Mouse (Mus musculus): ENCODE measurements around the gene Nln.

Gene Nln

DNA sequence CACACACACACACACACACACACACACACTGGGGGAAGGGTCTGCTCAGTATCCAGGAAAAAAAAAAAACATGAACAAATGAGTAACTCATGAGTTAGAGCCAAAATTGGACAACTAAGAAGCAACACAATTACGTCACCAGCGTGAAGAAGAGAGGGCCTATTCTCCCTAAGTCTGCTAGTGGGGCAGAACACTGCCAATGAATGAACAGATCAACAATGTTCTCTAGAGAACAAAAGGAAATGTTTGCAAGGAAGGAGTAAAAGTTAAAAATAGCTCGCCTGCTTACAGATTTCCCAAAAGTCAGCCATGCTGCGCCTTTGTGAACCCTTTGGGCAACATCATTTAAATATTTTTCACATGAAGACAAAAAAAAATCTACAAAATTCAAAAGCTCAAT is 69.6 kb downstream of the Nln start:
- DNase-seq = no peak

DNA sequence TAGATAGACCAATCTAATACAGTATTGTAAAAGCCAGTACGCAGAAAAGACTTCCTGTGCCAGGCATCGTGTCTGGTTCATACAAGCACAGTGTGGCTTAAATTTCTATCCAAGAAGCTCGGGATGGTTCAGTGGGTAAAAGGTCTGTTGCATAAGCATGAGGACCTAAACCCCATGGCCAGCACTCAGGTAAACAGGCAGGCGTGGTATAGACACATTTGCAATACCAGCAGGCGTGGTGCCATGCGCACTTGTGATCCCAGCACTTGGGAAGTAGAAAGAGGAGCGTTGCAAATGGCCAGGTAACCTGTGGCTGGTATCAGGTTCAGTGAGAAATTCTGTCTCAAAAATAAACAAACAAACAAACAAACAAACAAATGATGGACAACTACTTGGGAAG is 70.5 kb downstream of the Nln start:
- DNase-seq = no peak

DNA sequence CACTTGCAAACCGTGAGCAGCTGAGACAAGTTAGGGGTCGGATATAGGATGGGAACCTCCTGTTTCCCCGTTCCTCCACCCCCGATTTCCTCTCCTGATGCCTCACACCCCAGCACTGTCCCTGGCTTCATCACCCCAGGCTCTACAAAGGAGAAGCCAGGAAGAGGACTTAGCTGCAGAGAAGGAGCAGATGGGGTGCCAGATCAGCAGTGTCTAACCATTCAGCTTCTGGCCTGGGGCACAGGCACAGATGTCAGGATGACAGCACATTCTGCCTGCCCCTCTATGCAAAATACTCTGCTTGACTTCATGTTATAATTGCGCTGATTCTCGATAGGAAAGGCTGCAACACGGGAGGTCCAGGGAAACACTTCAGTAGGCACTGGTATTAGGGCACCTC is 71.1 kb downstream of the Nln start:
- DNase-seq = no peak

DNA sequence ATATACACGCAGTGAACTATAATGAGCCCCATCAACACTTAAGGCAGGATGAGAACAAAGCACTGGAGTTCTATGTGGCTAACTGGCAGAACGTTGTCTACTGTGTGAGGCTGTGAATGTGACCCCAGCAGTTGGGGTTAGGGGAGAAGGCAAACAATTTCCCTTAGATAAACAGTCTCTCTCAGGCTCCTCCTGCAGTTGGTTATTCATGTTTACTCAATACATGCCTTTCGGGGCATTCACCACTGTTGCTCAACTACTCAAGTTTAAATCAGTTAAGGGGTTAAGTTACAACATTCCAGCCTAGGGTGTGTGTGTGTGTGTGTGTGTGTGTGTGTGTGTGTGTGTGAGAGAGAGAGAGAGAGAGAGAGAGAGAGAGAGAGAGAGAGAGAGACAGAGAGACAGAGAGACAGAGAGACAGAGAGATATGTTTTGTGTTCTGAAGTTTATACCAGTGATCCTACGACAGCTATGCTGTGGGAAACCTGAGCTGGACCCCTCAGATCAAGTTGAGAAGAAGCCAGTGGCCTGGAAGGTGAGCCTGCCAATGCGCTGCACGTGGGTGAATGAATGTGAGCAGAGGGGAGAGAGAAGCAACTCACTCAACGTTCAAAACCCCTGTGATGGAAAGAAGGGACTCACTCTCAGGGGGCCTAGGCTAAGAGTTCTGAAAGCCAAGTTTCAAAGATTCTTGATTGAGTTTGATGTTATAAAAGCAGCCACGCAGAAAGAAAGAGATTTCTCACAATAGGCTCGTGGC is 71.7 kb downstream of the Nln start:
- no peak for DNase-seq

DNA sequence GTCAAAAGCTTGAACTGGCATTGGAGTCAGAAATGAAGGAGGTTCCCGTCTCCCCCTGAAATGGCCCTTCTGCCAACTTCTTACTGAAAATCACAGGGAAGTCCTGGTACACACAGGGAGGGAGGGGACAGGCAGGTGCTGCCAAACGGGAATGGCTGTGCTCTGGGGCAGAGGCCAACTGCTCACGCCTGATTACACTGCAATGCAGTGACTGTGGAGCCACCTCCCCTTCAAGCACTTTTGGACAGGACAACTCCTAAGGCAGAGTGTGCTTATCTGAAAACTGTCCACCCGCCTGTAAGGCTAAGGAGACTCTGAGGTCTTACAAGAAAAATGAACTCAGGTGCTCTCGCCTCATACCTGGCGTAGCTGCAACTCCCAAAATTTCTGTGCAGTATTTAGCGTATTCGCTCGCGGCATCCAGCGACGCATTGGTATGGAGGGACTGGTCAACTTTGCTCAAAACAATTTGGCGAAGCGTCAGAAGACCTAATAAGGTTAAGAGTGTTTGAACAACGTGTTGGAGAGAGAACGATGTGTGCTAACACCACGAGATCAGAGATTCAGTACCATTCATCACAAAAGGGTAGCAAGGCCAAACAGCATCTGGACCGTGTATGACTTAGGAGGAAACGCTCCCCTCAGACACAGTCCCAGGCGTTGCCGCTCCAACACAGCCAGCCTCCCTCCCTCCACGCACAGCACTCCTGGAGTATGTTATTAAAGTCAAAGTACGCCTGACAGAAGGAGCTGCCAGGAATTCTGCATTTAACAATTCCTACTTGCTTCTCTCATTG is 72.7 kb downstream of the Nln start:
- DNase-seq = no peak

DNA sequence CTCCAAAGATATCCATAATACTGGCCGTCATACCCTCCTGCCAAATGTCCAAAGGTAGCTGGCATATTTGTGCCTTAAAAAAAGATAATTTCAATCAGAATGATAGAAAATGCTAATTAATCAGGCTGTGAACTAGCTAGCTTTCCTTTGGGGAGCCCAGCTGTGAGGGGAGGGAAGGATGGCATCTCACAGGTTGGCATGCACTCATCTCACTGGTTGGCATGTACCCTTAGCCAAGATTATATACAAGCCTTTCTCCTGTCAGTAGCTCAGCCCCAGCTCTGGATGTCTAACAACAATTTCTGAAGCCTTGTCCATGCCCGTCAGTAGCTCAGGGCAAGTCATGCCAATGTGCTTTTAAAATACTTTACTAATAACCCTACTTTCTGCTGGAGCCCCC is 73.8 kb downstream of the Nln start:
- no peak for DNase-seq

DNA sequence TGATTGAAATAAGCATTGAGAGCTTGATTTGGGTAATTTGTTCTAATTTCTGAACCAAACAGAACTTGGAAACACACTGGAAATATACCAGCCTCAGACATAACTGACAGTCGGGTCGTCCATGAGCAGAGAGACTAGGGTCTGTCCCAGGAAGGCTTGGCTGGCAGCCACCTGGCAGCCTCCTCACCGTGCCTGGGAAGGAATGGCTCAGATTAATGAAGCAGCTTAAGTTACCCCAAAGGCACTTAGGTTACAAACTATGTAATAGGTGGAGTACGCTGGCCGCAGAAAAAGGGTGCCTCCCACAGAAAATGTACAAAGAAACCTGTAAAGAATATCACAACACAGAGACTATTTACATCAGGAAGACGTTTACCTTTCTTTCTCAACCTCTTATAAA is 74.6 kb downstream of the Nln start:
- no peak for DNase-seq

DNA sequence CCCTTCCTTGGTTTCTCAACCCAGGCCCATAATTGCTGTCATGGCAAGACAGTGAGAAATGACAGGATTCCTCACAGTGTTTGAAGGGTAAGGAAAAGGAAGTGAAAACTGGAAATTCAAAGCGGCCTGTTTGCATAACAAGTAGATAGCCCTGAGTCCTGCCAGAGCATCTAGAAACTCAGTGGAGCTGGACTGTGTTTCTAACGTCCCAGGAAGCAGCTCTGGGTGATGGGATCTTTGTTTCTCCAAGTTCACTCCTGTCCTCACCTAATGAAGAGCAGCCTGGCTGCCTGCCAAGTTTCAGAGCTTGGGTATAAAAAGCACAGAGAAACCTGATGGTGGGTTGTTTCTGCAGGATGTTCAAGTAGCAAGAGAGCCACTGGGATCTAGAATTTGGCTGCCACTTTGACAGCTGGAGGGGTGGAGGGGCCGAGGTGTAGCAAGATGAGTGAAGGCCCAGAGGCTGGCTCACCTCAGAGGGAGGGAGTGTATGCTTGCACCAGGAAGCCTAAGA is 76.7 kb downstream of the Nln start:
- DNase-seq = no peak

DNA sequence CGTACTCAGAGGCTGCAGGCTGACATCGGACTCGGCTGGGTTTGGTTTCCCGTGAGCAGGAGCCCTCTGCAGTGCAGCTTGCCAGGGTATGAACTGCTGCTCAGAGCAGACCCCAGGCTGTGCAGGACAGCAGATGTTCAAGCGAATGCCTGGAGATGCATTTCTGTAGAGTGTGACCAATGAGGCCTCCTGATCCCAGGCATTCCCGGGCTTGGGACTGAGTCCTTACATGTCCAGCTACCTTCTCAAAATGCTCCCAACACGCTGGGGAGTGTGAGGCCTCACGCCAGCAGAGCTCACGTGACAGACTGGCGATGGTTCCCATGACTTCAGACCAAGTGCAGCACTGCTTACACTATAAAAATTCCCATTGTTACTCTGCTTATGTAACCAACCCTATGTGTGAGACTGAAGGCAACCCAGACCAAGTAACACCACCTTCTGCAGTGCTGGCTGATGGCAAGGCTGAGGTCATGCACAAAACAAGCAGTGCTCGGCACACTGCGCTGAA is 77.5 kb downstream of the Nln start:
- no peak for DNase-seq

DNA sequence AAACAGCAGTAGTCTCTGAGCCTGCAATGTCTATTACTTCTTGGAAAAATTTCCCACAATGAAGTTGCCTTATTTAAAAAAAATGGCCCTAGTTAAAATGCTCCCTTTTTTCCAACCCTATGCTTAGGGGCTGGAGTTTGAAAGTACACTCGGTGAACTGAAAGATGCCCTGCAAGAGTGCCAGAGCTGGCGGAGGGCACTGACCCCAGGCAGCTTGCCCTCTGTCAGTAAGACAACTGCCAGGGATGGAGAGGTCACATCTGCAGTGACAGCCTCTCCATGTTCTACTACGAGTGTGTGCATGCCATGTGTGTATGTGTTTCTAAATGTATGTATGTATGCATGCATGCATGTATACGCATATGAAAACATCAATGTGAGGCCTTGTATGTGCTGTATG is 78.5 kb downstream of the Nln start:
- DNase-seq = no peak

DNA sequence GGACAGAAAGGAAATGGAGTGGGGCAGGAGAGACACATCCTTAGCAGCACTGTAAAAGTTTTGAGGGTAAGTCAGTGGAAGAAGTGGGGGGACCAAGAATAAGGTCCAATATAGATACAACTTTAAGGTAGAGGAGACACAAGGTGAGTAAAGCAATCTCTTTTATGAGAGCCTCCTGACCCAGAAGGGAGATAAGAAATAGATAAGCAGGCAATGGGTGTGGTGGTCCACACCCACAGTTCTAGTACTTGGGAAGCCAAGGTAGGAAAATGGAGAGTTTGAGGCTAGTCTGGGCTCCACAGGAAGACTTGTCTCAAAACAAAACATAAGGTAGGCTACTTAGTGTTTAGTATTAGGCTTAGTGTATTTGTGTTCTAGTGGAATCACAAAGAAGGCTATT is 79.9 kb downstream of the Nln start:
- DNase-seq = no peak

DNA sequence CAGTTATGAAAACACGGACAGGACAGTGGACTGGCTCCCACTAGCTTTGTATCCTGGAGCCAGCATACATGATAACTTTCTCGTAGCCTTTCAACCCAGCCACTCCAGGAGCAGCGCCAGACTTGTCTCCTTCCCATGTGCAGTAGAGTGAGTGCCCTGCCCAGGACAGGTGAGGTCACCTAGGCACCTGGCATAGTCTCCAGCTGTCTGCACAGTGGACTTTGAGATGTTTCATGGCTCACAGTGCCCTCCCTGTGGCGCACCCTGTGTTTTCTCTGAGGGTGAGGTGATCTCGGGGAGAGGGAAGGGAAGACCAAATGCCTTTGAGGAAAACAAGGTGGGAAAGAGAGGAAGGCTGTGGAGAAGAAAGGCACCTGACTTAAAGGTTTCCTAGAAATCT is 80.3 kb downstream of the Nln start:
- no peak for DNase-seq

DNA sequence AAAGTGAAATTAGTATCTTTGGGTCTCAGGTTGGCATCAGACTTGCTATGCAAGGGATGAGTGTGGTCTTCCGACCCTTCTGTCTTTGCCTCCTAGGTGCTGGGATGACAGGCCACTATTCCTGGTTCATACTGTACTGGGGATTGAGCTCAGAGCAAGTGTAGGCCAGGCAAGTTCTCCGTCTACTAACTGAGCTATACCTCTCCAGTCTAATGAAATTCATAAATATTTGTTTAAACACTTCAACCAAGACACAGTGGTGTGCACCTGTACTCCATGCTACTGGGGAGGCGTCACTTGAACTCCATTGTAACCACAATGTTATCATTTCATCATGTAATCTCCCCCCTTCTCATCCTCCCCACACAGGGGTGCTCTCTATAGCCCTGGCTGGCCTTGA is 82.9 kb downstream of the Nln start:
- no peak for DNase-seq

DNA sequence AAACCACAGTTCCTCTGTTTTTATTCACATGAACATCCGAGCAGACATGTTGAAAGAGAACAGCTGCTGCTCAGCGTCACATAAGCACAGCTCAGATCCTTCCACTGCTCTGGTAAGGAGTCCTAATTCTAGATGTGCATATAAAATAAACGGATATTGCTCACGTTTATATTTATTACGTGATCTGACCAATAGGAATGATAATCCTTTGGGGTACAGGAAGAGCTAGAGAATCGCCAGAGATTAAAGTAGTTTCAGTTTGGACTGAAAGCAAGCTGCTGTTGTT is 83.8 kb downstream of the Nln start:
- DNase-seq = no peak

DNA sequence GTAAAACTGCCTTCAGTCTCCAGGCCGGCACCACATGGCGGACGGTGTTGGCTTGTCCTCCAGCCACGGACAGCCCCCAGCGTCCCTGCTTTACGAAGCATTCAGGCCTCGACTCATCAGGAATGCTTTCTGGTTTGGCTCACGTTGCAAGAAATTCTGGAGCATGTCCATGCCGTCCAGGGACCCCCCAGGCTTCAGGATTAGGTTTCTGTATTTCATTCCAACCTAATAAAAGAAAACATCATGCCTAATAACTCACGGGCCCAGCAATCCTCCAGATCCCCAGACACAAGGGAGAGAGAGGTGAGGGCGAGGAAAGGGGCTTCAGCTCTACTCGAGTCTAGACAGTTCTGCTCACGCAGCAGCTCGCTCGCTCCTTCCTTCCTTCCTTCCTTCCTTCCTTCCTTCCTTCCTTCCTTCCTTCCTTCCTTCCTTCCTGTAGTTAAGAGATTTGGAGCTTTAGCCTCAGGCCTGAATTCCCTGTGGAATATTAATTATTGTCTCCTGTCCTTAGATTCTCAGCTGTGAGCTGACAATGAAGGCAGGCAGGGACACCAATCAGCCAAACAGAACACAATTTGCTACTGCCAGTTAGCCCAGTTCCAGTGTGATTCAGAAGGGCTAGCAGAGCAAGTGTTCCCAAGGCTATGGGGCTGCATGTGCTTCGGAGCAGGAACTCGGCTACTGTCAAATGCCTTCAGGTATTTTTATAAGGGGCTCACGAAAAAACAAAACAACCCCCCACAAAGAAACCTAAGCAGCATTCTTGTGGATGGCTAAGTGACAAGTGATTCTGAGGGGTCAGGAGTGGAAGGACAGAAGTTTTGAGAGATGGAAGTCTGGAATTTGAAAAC is 84.3 kb downstream of the Nln start:
- DNase-seq = no peak

DNA sequence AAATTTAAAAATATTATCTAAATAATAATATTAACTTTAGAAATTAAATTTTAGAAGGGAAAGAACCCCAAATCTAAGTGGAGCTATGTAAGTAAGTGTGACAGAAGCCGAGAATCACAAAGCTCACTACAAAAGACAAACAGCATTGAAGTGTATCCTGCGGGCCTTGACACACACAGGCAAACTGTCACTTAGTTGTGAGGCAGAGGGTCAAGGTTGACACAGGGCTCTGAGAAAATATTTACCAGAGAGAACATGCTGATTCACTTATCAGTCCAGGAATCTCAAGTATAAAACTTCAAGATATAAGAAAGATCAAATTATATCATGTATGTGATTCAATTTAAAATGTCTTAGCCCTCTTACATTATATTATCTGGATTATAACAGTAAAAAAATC is 85.1 kb downstream of the Nln start:
- DNase-seq = no peak

DNA sequence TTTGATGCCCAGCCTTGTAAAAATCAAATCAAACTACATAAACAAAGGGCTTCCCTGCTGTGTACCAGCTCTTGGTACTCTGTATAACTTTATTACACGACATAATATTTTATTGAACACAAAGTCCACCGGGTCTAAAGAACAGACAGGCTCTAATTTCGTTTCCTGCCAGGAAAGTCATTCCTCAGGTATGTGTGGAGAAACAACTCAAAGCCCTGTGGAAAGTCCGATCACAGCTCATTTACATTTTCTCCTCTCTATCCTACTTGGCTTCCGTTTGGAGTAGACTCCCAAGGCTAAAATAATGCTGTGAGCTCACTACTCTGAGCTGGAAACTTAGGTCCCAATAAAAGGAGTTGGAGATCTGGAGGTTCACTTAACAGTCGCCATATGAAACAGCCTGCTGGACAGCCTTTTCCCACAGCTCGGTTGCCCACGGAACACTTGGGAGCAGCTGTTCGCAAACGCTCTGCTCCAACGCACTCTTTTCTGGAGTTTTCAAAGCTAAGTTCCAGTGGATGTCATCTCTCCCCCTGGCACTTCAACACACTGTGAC is 86.0 kb downstream of the Nln start:
- DNase-seq = no peak

DNA sequence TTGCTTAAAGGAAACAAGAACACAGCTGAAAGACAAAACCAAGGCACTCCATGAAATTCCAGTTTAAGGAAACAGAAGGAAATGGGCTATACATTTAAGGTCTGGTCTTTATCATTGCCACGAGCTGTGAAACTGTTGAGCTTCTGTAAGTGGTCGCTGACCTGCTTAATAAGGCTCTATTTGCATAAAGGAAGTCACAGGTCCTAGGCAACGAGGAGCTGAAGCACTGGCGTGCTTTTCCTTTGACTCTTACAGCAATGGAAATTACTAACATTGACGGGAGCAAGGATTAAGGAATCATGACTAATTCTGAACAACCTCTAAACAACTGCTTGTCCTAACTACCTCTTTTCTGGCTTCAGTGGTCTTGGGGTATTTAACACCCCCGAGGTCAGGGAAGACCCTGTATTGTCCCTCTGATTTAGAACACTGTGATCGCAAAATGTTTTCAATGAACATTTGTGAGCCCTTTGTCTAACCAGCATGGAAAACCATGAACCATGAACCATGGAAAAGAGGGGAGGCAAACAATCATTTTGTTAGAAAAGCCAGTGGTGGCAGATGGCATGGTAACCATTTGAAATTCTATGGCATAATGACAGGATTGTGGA is 90.8 kb downstream of the Nln start:
- no peak for DNase-seq

DNA sequence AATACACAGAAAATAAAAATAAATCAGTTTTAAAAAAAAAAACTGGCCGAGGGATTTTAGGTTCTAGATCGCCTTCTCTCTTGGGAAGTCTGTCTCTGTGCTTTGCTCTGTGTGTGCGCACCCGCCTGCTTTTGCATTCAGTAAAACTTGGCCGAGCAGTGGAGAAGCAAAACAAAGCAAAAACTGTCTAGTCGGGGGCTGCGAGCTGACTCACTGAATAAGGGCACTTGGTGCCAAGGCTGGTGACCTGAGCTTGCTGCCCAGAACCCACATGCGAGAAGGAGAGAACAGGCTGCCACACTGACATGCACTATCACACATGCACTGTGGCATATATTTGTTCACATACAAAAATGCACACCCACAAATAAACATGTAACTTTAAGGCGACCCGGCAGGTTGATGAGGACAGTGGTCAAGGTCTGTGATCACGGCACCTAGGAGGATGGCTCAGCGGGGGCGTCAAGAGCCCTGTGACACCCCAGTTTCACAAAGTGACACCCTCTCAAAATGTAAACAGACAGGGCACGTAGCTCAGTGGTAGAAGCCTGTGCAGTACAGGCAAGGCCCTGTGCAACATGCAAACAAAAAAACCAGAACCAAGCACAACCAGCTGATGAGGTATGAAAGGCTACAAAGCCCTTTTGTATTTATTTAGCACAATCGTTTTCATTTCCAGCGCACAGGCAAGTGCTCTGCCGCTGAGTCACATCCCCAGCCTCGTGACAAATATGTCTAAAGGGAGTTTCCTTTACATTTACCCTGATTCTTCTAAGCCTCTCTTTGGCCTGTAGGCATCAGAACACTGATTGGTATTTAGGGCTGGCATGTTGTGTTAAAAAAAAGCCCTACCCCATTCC is 93.9 kb downstream of the Nln start:
- no peak for DNase-seq

DNA sequence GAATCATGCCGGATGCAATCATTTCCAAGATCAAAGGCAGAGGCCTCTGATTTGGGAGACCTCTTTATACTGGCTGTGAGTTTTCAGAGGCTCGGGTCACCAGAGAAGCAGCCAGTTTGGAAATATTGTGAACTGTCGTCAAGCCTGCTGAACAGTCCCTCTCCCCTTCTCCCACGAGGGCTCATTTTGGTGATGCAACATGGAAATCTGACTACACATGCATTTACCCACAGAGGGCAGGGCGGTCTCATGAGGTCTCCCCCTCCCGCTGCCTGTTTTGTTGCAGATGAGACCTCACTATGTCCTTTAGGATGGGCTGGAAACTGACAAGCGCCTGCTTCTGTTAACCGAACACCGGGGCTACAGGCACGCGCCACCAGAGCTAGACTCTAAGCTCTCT is 95.4 kb downstream of the Nln start:
- no peak for DNase-seq

DNA sequence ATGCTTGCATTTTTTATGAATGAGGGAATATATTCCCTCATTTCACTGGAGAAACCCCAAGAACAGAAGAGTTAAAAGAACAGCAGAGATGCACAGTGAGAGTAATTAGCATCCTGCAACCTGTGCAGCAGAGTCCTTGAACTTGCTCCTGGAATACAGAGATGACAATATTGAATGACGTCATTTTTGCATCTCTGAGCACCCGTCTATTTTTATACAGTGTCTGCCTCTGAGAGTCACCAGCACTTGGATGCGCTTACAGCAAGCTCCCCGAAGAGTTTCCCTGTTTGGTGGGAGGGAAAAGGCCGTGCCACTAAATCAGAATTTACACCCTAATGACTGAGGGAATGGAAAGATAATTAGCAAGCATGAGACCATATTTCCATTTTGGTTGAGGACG is 96.0 kb downstream of the Nln start:
- DNase-seq = no peak
